Mouse (Mus musculus): ENCODE measurements around the gene Lamb3. TPM values are rescaled to one million over a fixed set of nuclear protein-coding genes. Genes with fewer than 3 reads are reported as not detected.

The Lamb3 gene
- total and polyA plus RNA-seq, 3 experiments: 10.1 to 14.6 (median 12.3) TPM

DNA sequence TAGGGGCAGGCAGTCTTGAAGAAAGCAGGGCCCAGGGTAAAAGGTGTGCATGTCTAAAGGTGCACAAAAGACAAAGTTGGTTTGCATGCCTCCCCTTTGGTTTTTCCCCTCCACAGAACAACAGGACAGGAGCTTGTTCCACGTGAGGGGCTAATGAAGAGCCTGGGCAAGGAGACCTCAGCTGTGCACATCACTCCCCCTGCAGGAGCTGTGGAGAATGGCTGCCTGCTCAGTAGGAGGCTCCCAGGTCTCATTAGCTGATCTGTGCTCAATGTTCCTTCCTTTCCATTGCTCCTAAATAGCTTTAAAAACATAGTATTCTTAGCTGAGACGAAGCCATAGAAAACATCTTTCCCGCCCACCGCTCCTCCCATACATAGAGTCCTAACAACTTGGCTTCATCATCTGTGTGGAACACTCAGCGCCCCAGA lies 156.3 kb downstream of the Lamb3 start:
- in situ Hi-C loops (cut with MboI; ENCODE audit: low pct_ligation_motif_present, low pct_unique_long_range_greater_than_20kb, low sequenced_read_pairs) (no loop called here), dilution Hi-C loops (cut with MboI; ENCODE audit: extremely low pct_ligation_motif_present, extremely low pct_unique_long_range_greater_than_20kb, low sequenced_read_pairs) (no loop called here)
- H3K4me2 ChIP-seq (ENCODE audit: insufficient read depth, low read depth, poor library complexity, severe bottlenecking): no peak overlapping the region
- H3K27ac ChIP-seq (ENCODE audit: insufficient read depth, low read depth): no peak overlapping the region
- H3K36me3 ChIP-seq (replicated peaks in 1 of 2; ENCODE audit: control insufficient read depth in 1 of 2, insufficient read depth in 1 of 2, low read length in 1 of 2): no peaks in the 10 kb centered on the region
- H3K9me3 ChIP-seq (replicated peaks; ENCODE audit: low read length): no peaks in the 10 kb centered on the region
- no peak overlapping the region for H3K4me3 ChIP-seq (replicated peaks in 1 of 3; ENCODE audit: low read depth in 2 of 3, low read length in 2 of 3, poor library complexity in 1 of 3)
- no peak overlapping the region for H3K9ac ChIP-seq (ENCODE audit: insufficient read depth, low read depth)
- DNase-seq (ENCODE audit: extremely low read depth): peak; percentile 59
- TF ChIP-seq E2F4 (IDR thresholded peaks at IDR 0.05; ENCODE audit: insufficient replicate concordance, low read depth, low read length) (no peak), SMC3 (IDR thresholded peaks at IDR 0.05; ENCODE audit: low read depth, low read length) (peak; percentile 71), ZKSCAN1 (IDR thresholded peaks at IDR 0.05; ENCODE audit: borderline replicate concordance, low read depth, low read length) (no peak), BHLHE40 (IDR thresholded peaks at IDR 0.05; ENCODE audit: low read depth, low read length) (peak; percentile 40; the same call in 1 of the 2 replicates), ELF1 (IDR thresholded peaks at IDR 0.05; ENCODE audit: low read depth, low read length) (no peak), RAD21 (IDR thresholded peaks at IDR 0.05; ENCODE audit: low read depth, low read length) (peak; percentile 51), MAX (IDR thresholded peaks at IDR 0.05; ENCODE audit: low read length) (no peak), CTCF (conservative IDR thresholded peaks at IDR 0.05 in 1 of 2, IDR thresholded peaks at IDR 0.05 in 1 of 2; ENCODE audit: low read depth in 2 of 2, low read length in 2 of 2) (peak; percentile 73 to 85), NRF1 (IDR thresholded peaks at IDR 0.05; ENCODE audit: low read depth, low read length) (no peak), PAX5 (IDR thresholded peaks at IDR 0.05; ENCODE audit: low read length) (no peak), POLR2AphosphoS2 (IDR thresholded peaks at IDR 0.05; ENCODE audit: low read depth, low read length) (no peak), CHD1 (IDR thresholded peaks at IDR 0.05; ENCODE audit: low read depth, low read length) (no peak), ETS1 (conservative IDR thresholded peaks at IDR 0.05; ENCODE audit: low read depth, low read length) (no peak), USF1 (IDR thresholded peaks at IDR 0.05; ENCODE audit: low read depth, low read length) (no peak)
- H3K27me3 ChIP-seq (replicated peaks): peaks cover 7% of the 10 kb centered on the region
- H3K79me2 ChIP-seq (replicated peaks; ENCODE audit: control insufficient read depth, extremely low read depth, insufficient read depth, poor library complexity, severe bottlenecking): no peaks in the 10 kb centered on the region
- peaks cover 0 to 35% of the 10 kb centered on the region in 2 experiments; a peak in 2 of 4 replicates for H3K4me1 ChIP-seq (ENCODE audit: control insufficient read depth in 1 of 2, insufficient read depth in 2 of 2)

GRCm38 (mm10) chr1:193368055-193368454 lies 160.6 kb downstream of the Lamb3 start:
- TF ChIP-seq JUN (IDR thresholded peaks at IDR 0.05; ENCODE audit: insufficient read depth, low read depth, low read length): no peak
- no peak for TF ChIP-seq USF1 (IDR thresholded peaks at IDR 0.05; ENCODE audit: low read depth, low read length)
- no peak for TF ChIP-seq MYC (IDR thresholded peaks at IDR 0.05; ENCODE audit: low read depth, low read length)
- TF ChIP-seq MAZ (IDR thresholded peaks at IDR 0.05; ENCODE audit: low read depth, low read length): no peak
- no peak for TF ChIP-seq RCOR1 (conservative IDR thresholded peaks at IDR 0.05; ENCODE audit: low read depth, low read length)
- TF ChIP-seq USF2 (conservative IDR thresholded peaks at IDR 0.05; ENCODE audit: low read depth, low read length): no peak
- H3K9me3 ChIP-seq (replicated peaks; ENCODE audit: low read length): peaks cover 4% of the 10 kb centered on the region
- H3K4me2 ChIP-seq (ENCODE audit: insufficient read depth, low read depth, poor library complexity, severe bottlenecking): no peak overlapping the region

More at GRCm38 (mm10) chr1:193368055-193368454, 160.6 kb downstream of the Lamb3 start:
- no peak for DNase-seq (ENCODE audit: extremely low read depth)
- Histone ChIP-seq H3K27ac (ENCODE audit: insufficient read depth, low read depth) (no peak overlapping the region), H3K79me2 (replicated peaks; ENCODE audit: control insufficient read depth, extremely low read depth, insufficient read depth, poor library complexity, severe bottlenecking) (no peaks in the 10 kb centered on the region), H3K4me3 (replicated peaks in 1 of 3; ENCODE audit: low read depth in 2 of 3, low read length in 2 of 3, poor library complexity in 1 of 3) (no peak overlapping the region), H3K36me3 (replicated peaks in 1 of 2; ENCODE audit: control insufficient read depth in 1 of 2, insufficient read depth in 1 of 2, low read length in 1 of 2) (no peaks in the 10 kb centered on the region), H3K4me1 (ENCODE audit: control insufficient read depth in 1 of 2, insufficient read depth in 2 of 2) (peaks cover 0 to 31% of the 10 kb centered on the region in 2 experiments; a peak in 2 of 4 replicates), H3K27me3 (replicated peaks) (peaks cover 7% of the 10 kb centered on the region), H3K9ac (ENCODE audit: insufficient read depth, low read depth) (no peak overlapping the region)
- in situ Hi-C loops (cut with MboI; ENCODE audit: low pct_ligation_motif_present, low pct_unique_long_range_greater_than_20kb, low sequenced_read_pairs) (no loop called here), dilution Hi-C loops (cut with MboI; ENCODE audit: extremely low pct_ligation_motif_present, extremely low pct_unique_long_range_greater_than_20kb, low sequenced_read_pairs) (no loop called here)

Measured in CH12.LX (cell line).